Mouse (Mus musculus) heart, adult 11 months (tissue): ENCODE measurements around the gene Nupr1.

ENCODE experiments used
- DNase-seq: peaks from one replicate; pipeline ENCODE4 v3.0.0; 2022

Gene Nupr1

DNA sequence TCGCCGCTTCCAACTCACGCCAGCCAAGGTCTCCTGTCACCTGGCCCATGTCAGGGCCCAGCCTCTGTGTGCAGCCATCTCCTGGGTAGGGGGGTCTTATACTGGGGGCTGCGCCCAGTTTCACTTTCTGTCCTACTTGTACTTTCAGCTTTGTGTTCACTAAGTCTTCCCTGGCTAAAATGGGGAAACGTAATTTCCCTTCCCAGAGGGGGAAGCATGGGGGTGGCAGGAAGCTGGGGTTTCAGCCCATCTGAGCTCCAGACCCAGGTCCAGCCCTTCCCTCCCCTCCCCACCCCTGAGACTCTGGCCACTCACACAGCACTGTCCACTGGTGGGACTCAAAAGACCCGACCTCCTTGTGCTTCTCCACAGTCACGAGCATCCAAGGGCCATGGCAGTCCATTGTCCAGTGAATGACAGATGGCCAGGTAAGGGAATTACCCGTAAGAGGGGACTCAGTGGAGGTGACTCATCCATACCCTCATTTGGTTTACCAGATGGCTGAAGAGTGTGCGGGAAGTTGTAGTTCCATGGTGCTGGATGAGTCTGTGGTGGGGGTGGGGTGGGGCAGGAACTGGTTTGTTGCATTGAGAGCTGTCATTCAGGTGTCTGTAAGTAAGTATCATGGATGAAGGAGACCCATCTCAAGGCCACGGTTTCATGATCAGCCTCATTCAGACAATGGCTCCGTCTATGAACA lies 35.6 kb downstream of the Nupr1 start, which contains the start of gene Il27:
Gene Il27, minus strand, starts transcription at position 80 of the 700 bp plus-strand sequence.
- no peak for DNase-seq

DNA sequence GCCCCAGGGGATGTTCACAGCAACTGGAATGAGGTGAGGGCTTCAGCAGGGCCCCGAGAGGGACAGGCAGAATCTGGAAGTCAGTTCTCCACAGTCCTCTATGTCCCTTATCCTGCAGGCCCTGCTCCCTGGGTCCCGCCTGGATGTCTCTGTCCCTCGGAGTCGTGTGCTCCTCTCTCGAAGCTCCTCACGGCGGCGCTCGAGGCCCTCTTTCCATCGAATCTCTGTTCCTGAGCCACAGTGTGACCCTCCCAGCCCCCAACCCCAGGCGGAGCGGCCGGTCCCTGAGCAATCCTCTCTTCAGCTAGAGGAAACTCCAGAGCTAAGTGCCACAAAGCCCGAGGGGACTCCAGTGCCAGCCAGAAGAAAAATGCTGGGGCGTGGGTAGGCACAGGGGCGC lies 42.9 kb downstream of the Nupr1 start:
- DNase-seq: peak; percentile 94

DNA sequence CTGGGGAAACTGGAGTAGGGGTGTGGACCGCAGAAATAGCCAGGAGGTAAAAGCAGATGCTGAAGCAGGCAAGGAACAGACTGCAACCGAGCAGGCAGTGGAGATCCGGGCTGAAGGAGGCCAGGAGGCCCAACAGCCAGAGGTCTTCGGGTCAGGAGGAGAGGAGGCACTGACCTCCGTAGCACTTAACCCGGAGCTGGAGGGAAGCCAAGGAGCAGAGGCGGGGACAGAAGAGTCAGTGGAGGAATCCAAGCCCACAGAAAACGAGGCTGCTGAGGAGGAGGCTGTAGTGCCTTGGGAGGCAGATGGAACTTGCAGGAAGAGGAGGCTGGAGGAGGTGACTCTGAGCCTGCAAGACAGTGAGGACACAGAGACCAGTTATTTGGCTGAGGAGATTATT lies 43.8 kb downstream of the Nupr1 start:
- peak; percentile 96 for DNase-seq

DNA sequence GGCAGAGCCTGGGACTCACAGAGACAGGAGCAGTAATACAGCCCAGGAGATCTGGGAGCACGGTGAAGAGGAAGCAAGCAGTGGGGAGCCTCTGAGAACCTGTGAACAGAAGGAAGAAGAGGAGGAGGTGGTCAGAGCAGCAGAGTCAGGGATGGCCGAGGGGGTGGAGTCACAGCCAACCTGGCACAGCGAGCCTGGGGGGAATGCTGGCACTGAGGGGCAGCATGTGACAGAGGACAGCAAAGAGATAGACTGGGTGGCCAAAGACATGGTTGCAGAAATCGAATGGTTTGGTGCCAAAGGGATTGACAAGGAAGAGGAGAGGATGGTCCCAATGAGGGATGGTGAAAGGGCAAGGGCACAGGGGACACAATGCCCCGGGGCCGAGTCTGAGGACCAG lies 44.9 kb downstream of the Nupr1 start, which contains the start of gene Cln3:
Gene Cln3, minus strand, starts transcription at position 101 of the 400 bp plus-strand sequence.
- no peak for DNase-seq

DNA sequence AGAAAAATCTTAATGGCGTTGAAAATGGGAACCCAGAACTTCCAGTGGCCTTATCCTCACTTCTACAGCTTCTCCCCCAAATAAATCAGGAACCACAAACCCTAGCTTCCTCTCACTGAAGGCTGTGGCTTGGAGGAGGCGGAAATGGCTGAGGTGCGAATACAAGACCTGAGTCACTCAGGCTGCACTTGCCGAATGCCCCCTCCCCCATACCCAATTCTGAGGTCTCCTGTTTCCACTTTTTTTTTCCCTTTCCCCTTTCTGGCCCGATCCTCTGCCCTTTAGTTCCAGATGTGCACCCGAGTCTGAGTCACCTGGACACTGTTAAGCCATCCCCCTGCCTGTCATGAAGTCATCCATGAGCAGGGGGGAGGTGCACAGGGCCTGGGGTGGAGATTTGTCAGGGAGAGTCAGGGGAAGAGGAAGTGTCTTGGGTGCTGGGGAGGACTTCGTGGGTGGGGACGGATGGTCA lies 46.1 kb downstream of the Nupr1 start, which contains the start of gene Apobr:
Gene Apobr, plus strand, starts transcription at position 437 of the 472 bp plus-strand sequence.
- DNase-seq: peak; percentile 97

DNA sequence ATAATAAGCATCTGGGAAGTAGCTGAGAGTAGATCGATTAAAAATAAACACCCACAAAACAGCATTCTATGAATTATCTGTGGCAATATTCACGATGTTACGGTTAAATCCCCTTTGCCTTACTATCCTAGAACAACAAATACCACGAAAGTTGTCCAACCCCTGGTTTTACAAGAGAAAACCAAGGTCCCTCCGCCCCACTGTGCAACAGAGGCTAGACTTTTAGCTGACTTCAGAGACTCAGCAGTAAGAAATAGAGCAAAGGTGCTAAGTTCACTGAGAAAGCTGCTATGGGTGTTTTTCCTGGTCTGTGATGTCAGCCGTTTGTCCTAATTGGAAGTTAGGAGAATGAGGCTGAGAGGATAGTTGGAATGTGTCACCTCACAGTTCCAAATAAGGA lies 46.9 kb downstream of the Nupr1 start:
- no peak for DNase-seq

DNA sequence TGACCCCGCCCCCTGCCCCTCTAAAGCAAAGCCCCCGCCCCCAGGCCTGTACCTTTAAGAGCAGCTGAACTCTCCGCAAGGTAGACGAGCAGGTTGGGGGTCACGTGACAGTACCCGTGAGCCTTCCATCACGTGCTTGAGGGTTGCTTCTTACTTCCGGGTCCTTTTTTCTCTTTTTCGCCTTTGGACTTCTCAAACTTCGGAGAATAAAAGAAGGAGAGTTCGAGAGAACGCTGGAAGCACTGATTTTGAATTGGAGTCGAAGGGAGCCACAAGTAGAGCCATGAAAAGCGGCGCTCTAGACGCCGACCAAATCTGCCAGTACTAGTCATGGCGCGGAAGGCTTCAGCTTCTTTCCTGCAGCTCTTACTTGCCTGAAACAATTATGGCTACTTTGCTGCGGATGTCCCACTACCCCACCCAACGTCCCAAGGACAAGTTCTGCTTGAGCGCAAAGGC lies 47.4 kb downstream of the Nupr1 start:
- DNase-seq: peak; percentile 99

DNA sequence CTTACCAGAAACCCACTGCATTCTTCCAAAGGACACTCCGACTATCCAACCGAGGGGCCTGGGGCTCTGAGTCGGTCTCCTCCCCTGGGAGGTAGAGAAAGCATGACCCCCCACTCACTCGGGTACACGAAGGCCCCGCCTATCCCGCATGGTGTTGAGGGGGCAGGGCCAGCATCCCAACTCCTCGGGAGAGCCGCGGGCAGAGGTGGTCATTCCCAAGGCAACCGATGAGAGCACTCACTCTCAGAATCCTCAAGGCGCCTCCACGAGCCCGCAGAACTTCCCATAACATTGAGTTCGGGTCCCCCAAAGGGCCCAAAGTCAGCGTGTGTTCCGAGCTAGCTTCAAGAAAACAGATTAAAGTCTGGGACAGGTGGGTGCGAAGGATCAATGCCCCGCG lies 47.9 kb downstream of the Nupr1 start:
- DNase-seq: peak; percentile 96

DNA sequence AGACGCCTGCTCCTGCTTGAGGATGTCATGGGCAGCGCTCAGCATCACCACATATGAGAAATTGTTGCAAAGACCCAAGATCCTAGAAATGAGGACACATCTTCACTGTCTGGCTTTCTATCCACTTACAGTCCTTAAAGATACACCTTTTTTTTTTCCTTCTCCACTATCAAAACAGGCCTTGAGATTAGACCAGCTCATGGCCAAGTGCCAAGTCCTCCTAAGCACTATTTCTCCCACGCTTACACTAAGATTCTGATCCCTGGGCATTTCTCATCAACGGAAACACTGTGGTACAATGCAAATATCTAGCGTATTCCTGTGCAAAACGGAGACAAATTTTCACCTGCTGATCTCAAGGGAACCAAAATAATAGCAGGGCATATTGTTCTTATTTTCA lies 49.0 kb downstream of the Nupr1 start:
- no peak for DNase-seq

DNA sequence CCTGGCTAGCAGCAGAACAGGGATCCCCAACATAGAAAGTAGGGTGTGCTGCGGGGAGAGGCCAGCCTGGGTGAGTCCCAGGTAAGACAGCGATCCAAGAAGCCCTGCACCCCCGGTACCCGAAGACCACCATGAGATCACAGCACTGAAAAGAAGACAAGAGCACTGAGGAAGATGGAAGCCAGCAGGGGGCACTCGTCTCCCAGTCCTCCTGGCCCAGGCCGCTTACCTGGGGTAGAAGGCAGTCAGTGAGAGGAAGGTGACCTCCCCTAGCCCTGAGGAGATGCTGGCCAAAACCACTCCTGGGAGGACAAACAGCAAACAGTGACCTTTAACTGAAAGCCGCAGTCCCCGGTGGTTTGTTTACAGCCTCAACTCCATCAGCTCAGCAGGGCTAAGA lies 51.5 kb downstream of the Nupr1 start:
- DNase-seq: no peak

DNA sequence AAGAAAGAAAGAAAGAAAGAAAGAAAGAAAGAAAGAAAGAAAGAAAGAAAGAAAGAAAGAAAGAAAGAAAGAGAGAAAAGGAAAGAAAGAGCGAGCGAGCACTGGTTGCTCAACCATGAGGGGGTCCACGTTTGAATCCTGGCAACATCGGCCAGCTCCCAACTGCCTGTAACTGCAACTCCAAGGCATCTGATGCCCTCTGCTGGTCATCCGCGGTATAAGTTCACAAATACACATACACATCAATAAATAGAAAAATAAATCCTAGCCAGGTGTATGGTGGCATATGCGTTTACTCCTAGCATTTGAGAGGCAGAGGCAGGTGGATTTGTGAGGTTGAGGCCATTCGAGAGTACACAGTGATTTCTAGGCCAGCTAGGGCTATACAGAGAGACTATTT lies 53.7 kb downstream of the Nupr1 start:
- DNase-seq: no peak
